Mouse (Mus musculus) mouse trophoblast stem cell (cell line): Measurements from ENCODE around the gene Ager.

ENCODE experiments used
- in situ Hi-C, 2 experiments: fragments of 300-500 bp; cut with MseI, MboI; formaldehyde crosslinking; loops; 2 replicates in 1 of 2; 3 replicates in 1 of 2; pipeline ENCODE4 v1.15.1; 2025

The Ager gene

GRCm38 (mm10) chr17:34583819-34584218 is 13.8 kb upstream of the Ager start:
- in situ Hi-C loops = no loop called here

- in situ Hi-C loops = no loop called here
These were observed 12.5 kb upstream of the Ager start for GRCm38 (mm10) chr17:34585121-34585520.

- in situ Hi-C loops = no loop called here
These were observed 11.5 kb upstream of the Ager start for GRCm38 (mm10) chr17:34585877-34586771.

- in situ Hi-C loops = no loop called here
These were observed 10.8 kb upstream of the Ager start for GRCm38 (mm10) chr17:34586796-34587422.

- in situ Hi-C loops = no loop called here
These were observed 10.2 kb upstream of the Ager start for GRCm38 (mm10) chr17:34587423-34587811.

DNA sequence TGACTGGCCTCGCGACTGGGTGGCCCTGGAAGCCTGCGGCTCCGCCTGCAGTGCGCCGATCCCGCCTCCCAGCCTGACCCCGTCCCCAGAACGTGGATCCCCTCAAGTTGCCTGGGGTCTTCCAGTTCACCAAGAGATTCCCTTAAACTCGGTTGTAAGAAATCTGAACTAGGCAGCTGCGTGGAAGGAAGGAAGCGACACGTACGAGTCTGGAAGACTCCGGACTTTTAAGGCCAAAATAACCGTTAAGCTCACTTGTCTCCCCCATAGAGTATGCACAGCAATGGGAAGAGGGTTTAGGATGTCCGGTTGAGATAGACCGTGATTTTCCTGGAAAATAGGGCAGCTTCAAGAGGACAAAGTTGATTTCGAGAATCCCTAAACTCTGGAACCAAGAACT is 9.8 kb upstream of the Ager start:
- in situ Hi-C loops = no loop called here

DNA sequence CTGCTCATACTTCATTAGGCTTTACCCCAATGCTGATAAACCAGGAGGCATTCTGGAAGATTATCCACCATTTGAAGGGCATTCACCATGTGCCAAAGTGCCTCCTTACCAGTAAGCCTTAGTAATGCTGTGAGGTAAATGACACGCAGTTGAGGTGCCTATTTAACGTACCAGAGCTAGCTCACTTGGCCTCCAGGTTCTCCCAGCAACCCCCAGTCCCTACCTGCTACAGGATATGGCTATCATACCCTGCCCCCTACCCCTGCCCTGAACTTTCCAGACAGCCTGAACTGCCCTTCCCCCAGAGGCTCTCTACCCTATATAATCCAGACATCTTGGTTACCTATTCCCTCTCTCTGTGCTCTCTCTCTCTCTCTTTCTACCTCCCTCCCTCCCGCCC is 8.9 kb upstream of the Ager start:
- in situ Hi-C loops = no loop called here

DNA sequence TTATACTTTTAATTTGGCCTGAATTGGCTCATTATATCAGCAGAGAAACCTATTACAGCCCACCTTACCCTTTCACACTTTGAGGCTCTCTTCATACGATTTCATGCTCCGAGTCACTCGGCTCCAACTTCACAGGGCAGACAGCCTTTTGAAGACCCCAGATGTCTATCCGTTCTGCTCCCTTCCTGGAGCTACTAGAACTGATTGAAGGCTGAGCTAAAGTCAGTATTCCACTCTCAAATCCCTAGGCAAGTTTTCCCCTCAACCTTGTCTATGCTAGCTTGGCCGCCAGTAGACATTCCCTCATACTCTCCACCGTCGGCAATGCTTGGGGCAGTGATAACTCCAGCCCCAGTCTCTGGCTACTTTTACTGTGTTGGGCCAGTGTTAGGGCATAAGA is 8.5 kb upstream of the Ager start:
- in situ Hi-C loops = no loop called here

DNA sequence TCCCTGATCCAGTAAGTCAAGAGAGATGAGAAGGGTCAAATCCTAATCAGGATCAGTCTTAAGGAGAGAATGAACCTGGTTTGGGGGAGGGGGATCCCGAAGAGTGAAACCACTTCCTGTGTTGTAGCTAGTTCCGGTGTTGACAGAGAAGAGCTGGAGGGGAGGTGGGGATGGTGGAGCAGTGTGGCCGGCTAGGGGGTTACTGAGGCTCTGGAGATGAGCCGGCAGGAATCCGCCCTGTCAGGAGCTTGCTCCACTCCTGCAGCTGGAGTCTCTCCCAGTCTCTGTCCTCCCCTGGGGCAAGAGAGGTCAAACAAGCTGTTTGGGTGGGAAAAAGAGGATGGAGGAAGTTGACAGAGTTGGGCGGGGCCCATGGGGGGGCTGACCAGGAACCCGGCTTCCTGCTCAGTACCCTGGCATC is 8.0 kb upstream of the Ager start, which contains the start of gene Gpsm3:
Gene Gpsm3 (plus strand): TSS at position 126 of the 421 bp plus-strand sequence.
- in situ Hi-C loops = no loop called here

GRCm38 (mm10) chr17:34590154-34590987 is 7.3 kb upstream of the Ager start:
- in situ Hi-C loops = no loop called here

DNA sequence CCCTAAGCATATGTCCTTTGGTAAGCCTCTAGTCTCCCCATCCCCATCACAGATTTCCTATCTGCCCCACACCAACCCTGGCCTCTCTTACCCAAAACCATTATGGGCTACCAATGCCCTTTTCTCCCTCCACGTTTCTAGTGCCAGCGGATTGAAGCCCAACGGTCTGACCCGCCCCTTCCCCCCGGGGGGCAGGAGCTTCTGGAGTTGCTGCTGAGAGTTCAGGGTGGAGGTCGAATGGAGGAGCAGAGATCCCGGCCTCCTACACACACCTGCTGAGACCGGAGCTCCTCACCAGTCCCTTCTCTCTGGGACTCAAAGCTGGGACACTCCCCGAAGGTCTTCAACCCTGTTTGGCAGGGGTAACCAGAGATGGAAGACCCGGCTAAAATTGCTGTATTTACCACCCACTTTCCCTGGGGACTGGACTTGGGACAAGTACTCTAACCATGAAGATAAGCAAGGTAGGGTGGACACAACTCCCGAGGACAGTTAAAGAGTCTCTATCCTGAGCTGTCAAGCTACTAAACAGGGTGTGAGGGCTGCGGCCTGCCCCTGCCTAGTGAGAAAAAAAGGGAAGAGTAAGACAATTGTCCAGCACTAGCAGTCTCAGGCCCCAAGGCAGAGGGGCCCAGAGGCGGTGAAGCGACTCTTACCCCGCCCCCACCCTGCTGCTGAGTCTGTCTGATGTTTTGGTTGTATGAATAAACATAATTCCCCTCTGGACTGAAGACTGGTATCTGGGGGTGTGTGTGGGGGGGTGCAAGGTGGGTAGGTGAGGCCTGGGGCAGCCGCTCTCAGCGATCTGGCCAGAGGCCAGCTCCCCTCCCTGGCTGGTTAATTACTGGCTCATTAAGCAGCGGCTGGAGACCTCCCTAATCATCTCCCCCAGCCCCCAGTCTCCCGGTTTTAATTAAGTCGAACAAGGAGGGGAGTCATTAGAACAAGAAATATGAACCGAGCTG is 6.4 kb upstream of the Ager start, which contains the start of gene Pbx2:
Gene Pbx2 (plus strand): TSS at position 238 of the 965 bp plus-strand sequence.
- in situ Hi-C loops = no loop called here

DNA sequence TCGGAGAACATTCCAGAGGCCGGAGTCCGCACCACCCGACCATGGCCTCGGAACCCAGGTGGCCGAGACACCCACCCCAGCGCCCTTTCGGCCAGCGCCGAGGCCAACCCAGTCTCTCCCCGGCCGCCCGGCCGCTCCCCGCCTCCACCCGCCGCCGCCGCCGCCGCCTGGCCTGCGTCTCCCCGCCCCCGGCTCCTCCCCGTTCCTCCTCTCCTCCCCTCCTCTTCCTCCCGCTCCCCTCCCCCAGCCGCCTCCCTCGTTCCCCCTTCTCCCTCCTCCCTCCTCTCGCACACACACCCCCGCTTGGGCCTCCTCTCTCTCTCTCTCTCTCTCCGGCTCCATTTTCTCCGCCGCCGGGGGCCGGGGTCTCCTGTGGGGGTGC is 5.7 kb upstream of the Ager start:
- in situ Hi-C loops = no loop called here

GRCm38 (mm10) chr17:34592581-34593549 is 4.8 kb upstream of the Ager start:
- in situ Hi-C loops = no loop called here

GRCm38 (mm10) chr17:34593752-34594525 is 3.7 kb upstream of the Ager start:
- in situ Hi-C loops = no loop called here

GRCm38 (mm10) chr17:34596098-34596497 is 1.6 kb upstream of the Ager start:
- in situ Hi-C loops = no loop called here

DNA sequence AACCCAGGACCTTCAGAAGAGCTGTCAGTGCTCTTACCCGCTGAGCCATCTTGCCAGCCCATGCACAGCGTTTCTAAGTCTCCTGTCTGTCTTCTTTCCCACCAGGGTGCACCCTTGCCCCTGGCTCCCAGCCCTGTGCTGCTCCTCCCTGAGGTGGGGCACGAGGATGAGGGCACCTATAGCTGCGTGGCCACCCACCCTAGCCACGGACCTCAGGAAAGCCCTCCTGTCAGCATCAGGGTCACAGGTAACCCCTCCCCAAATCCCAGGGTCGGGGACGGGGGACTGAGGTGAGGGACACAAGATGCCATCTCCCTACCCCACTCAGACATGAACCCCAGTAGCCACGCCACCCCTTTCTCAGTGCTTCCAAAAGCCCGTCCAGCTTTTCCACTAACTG is 2.2 kb downstream of the Ager start:
- in situ Hi-C loops = no loop called here

DNA sequence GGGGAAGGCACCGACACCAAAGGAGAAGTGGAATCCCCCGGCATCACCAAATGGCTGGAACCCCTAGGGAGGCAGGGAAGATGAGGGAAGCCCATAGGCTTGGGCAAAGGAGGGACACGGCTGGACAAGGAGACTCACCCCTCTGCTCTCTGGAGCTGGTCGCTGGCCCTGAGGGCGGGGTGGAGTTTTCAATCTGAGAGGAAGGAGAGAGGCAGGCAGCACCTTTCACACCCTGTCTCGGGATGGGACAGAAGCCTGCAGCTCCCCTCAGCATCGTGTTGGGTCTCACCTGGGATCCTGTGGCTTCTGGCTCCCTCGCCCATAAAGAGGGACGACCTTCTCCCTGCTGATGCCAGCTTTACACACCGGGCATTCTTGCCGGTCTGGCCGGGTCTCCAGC is 4.1 kb downstream of the Ager start:
- in situ Hi-C loops = no loop called here

DNA sequence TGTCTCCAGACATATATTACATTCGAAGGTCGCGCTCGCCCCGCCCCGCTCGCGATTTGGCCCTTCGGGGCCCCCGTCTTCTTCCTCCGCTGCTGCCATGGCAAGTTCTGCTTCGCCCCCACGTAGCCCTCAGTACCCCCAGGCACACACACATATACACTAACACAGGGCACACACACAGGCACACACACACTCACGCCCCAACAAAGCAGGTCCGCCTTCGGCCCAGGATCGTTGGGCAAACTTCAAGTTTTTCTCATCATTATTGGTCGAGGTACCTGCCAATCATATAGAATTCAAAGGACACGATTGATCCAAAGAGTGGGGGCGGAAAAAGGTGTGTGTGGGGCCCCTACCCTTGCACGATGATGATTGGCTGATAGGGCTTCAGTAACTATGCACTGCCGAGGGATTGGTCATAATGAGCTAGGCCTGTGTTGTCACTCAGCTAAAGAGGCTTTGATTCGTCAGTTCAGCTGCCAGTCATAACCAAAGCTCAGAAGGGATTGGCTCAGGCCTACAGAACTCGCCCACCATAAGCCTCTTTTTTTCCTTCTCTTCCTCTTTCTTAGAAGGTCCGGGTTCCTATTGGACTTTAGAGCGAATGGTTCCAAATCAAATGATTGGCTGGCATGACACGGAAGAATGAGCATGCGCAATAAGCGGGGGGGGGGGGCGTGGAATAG is 5.9 kb downstream of the Ager start, which contains the start of gene Rnf5:
Gene Rnf5 (minus strand): TSS at position 316 of the 686 bp plus-strand sequence.
- in situ Hi-C loops = no loop called here
